Mouse (Mus musculus) left cerebral cortex, adult 2 months (tissue): ENCODE data around the gene Fzd7. TPM values are rescaled to one million over a fixed set of nuclear protein-coding genes. Genes with fewer than 3 reads are reported as not detected.

Source experiments
- DNase-seq, 2 experiments: peaks; one replicate each; pipeline ENCODE4 v3.0.0; 2021 to 2022; ENCODE audit warnings: low spot score in 2 of 2, mixed read lengths in 1 of 2; ENCODE audit errors: extremely low spot score in 1 of 2
- H3K27ac ChIP-seq: fragments of 200-600 bp; 2 replicates; pipeline ENCODE4 v1.8.1; 2022
- H3K4me3 ChIP-seq: fragments of 200-600 bp; 2 replicates; pipeline ENCODE4 v1.8.1; 2022
- CTCF ChIP-seq: fragments of 200-600 bp; IDR thresholded peaks from 2 replicates; pipeline ENCODE4 v1.8.1; 2022; ENCODE audit warnings: antibody characterized with exemption, mild to moderate bottlenecking, moderate library complexity
- intact Hi-C: fragments of 180-260 bp; cut with DNase I; formaldehyde crosslinking; loops from one replicate; pipeline ENCODE4 v1.15.1; 2025
- total RNA-seq, 2 experiments: library from RNA; stranded (reverse); gene quantifications; 2 replicates each; pipeline ENCODE4 v1.2.3; 2021

The Fzd7 gene
- total RNA-seq, 2 experiments from 2014 or later = 5.0 to 7.9 TPM

- TF ChIP-seq CTCF = no peak
- H3K4me3 ChIP-seq = no peak overlapping the region
- H3K27ac ChIP-seq = no peak overlapping the region
- no peak for DNase-seq
- intact Hi-C loops = loop anchor here (2.0 kb wide), 1 partner anchor 31 kb away; the partner anchor contains the start of gene Gm973
Measured at GRCm38 (mm10) chr1:59485803-59486202, 3.6 kb downstream of the Fzd7 start.

- DNase-seq = no peak
- H3K27ac ChIP-seq = no peak overlapping the region
- H3K4me3 ChIP-seq = no peak overlapping the region
- intact Hi-C loops = no loop called here
- no peak for TF ChIP-seq CTCF
Measured at GRCm38 (mm10) chr1:59487651-59488051, 5.4 kb downstream of the Fzd7 start.

- H3K27ac ChIP-seq = no peak overlapping the region
- intact Hi-C loops = no loop called here
- TF ChIP-seq CTCF = no peak
- H3K4me3 ChIP-seq = no peak overlapping the region
- no peak for DNase-seq
Measured at GRCm38 (mm10) chr1:59488481-59488880, 6.3 kb downstream of the Fzd7 start.

- Histone ChIP-seq H3K27ac (no peak overlapping the region), H3K4me3 (no peak overlapping the region)
- TF ChIP-seq CTCF = no peak
- intact Hi-C loops = no loop called here
- DNase-seq = no peak
Measured at GRCm38 (mm10) chr1:59488991-59489390, 6.8 kb downstream of the Fzd7 start.

- Histone ChIP-seq H3K27ac (no peak overlapping the region), H3K4me3 (no peak overlapping the region)
- DNase-seq = no peak
- intact Hi-C loops = no loop called here
- no peak for TF ChIP-seq CTCF
Measured at GRCm38 (mm10) chr1:59491517-59491916, 9.3 kb downstream of the Fzd7 start.

- intact Hi-C loops = no loop called here
- Histone ChIP-seq H3K4me3 (no peak overlapping the region), H3K27ac (no peak overlapping the region)
Measured at GRCm38 (mm10) chr1:59492432-59492831, 10.2 kb downstream of the Fzd7 start.

GRCm38 (mm10) chr1:59495970-59496369 is 13.7 kb downstream of the Fzd7 start:
- DNase-seq = no peak
- Histone ChIP-seq H3K27ac (no peak overlapping the region), H3K4me3 (no peak overlapping the region)
- intact Hi-C loops = no loop called here
- TF ChIP-seq CTCF = no peak

More at GRCm38 (mm10) chr1:59492432-59492831, 10.2 kb downstream of the Fzd7 start:
- TF ChIP-seq CTCF = no peak
- no peak for DNase-seq

GRCm38 (mm10) chr1:59497741-59498613 is 15.8 kb downstream of the Fzd7 start:
- no peak for TF ChIP-seq CTCF
- DNase-seq = no peak
- no peak overlapping the region for H3K4me3 ChIP-seq
- no peak overlapping the region for H3K27ac ChIP-seq
- intact Hi-C loops = no loop called here

- H3K4me3 ChIP-seq = no peak overlapping the region
Measured at GRCm38 (mm10) chr1:59499327-59499726, 17.1 kb downstream of the Fzd7 start.

GRCm38 (mm10) chr1:59502355-59502754 is 20.1 kb downstream of the Fzd7 start:
- no peak overlapping the region for H3K27ac ChIP-seq
- intact Hi-C loops = no loop called here
- no peak for DNase-seq
- H3K4me3 ChIP-seq = no peak overlapping the region
- TF ChIP-seq CTCF = no peak

More at GRCm38 (mm10) chr1:59499327-59499726, 17.1 kb downstream of the Fzd7 start:
- intact Hi-C loops = no loop called here
- TF ChIP-seq CTCF = no peak
- no peak for DNase-seq
- no peak overlapping the region for H3K27ac ChIP-seq

- no peak overlapping the region for H3K4me3 ChIP-seq
- DNase-seq = no peak
- H3K27ac ChIP-seq = no peak overlapping the region
- no peak for TF ChIP-seq CTCF
- intact Hi-C loops = no loop called here
Measured at GRCm38 (mm10) chr1:59503659-59504301, 21.6 kb downstream of the Fzd7 start.

GRCm38 (mm10) chr1:59504302-59504700 is 22.1 kb downstream of the Fzd7 start:
- intact Hi-C loops = no loop called here
- Histone ChIP-seq H3K27ac (no peak overlapping the region), H3K4me3 (no peak overlapping the region)
- TF ChIP-seq CTCF = no peak
- no peak for DNase-seq
